Mouse (Mus musculus) cerebellum, adult 11 months (tissue): ENCODE measurements around the gene Fubp1.

Experiments used
- DNase-seq: peaks from one replicate; pipeline ENCODE4 v3.0.0; 2022

Gene Fubp1

GRCm38 (mm10) chr3:152284306-152284705, 74.1 kb downstream of the Fubp1 start:
- DNase-seq: no peak

- no peak for DNase-seq
Observed at GRCm38 (mm10) chr3:152284759-152285158, 74.5 kb downstream of the Fubp1 start.
